Mouse (Mus musculus): ENCODE measurements around the gene Endod1.

Endod1 gene

GRCm38 (mm10) chr9:14335829-14336228, 45.5 kb downstream of the Endod1 start:
- no peak for DNase-seq (ENCODE audit: low spot score in 2 of 2)

- no peak for DNase-seq (ENCODE audit: low spot score in 2 of 2)
Observed at GRCm38 (mm10) chr9:14316618-14317017, 64.7 kb downstream of the Endod1 start.

DNA sequence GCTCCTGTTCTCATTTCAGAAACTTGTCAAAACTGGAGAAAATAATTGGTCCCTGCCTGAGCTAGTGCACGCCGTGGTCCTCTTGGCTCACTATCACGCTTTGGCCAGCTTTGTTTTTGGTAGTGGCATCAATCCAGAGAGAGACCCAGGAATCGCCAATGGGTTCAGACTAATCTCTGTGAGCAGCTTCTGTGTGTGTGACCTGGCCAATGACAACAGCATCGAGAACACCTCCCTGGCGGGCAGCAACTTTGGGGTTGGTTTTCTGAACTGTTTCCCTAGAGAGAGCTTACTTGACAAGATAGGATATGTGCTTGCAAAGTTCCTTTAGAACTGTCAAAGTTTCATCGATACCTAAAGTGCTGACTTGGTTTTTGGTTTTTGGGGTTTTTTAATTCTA, 66.8 kb downstream of the Endod1 start:
- no peak for DNase-seq (ENCODE audit: low spot score in 2 of 2)

DNA sequence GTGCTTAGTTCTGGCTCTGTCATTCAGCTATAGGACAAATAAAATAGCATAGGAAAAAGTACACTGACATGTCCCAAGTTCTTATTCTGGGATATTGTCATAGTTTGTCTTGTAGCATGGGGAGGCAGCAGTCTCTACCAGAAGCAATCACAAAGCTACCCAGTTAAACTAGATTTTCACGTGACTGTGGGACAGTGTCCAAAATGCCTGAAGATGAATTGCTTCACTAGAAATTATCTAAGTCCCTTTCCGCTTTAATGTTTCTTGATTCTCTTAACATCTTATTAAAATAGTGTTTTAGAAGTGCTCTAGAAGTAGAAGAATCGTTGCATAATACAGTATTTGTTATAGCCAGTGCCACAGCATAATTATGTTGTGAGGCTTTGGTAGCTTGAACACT, 67.3 kb downstream of the Endod1 start:
- DNase-seq (ENCODE audit: low spot score in 2 of 2) = no peak

- no peak for DNase-seq (ENCODE audit: low spot score in 2 of 2)
Observed at GRCm38 (mm10) chr9:14307341-14307740, 74.0 kb downstream of the Endod1 start.

GRCm38 (mm10) chr9:14304262-14304968, 76.9 kb downstream of the Endod1 start:
- DNase-seq (ENCODE audit: low spot score in 2 of 2) = no peak

Measured in urinary bladder, postnatal 36 days (tissue).